Mouse (Mus musculus) kidney, postnatal 0 days (tissue): ENCODE data around the gene Gpr107. TPM values are rescaled to one million over a fixed set of nuclear protein-coding genes. Genes with fewer than 3 reads are reported as not detected.

Source experiments
- ATAC-seq: fragments of 200-750 bp; cut with Nextera tagmentation; replicated peaks from 2 replicates; pipeline ENCODE4 v1.8.0; 2017; ENCODE audit warnings: low read depth, moderate number of reproducible peaks, moderate TSS enrichment, moderate library complexity; ENCODE audit not compliant: low FRiP score
- DNase-seq: peaks from one replicate; pipeline ENCODE4 v3.0.0-alpha.2; 2016; ENCODE audit warnings: low spot score
- H3K27ac ChIP-seq: fragments of 300-500 bp; sonication (generic); 2 replicates; pipeline ENCODE4 v1.5.1; 2014; ENCODE audit warnings: mild to moderate bottlenecking
- H3K27me3 ChIP-seq: fragments of 300-500 bp; sonication (generic); 2 replicates; pipeline ENCODE4 v1.6.1; 2014; ENCODE audit warnings: low read length, mixed read lengths; ENCODE audit not compliant: insufficient read depth
- H3K36me3 ChIP-seq: fragments of 300-500 bp; sonication (generic); 2 replicates; pipeline ENCODE4 v1.6.1; 2014; ENCODE audit warnings: low read length, mixed read lengths; ENCODE audit not compliant: insufficient read depth
- H3K4me1 ChIP-seq: fragments of 300-500 bp; sonication (generic); replicated peaks from 2 replicates; pipeline ENCODE4 v1.6.1; 2014; ENCODE audit warnings: antibody characterized with exemption, low read length, mixed read lengths; ENCODE audit not compliant: insufficient read depth
- H3K4me2 ChIP-seq: fragments of 300-500 bp; sonication (generic); 2 replicates; pipeline ENCODE4 v1.6.1; 2014; ENCODE audit warnings: mild to moderate bottlenecking, low read length, moderate library complexity, mixed read lengths
- H3K4me3 ChIP-seq: fragments of 300-500 bp; sonication (generic); replicated peaks from 2 replicates; pipeline ENCODE4 v1.5.1; 2014; ENCODE audit warnings: low read depth, low read length
- H3K9ac ChIP-seq: fragments of 300-500 bp; sonication (generic); 2 replicates; pipeline ENCODE4 v1.6.1; 2014; ENCODE audit warnings: low read depth, low read length
- H3K9me3 ChIP-seq: fragments of 300-500 bp; sonication (generic); replicated peaks from 2 replicates; pipeline ENCODE4 v1.6.1; 2016; ENCODE audit warnings: low read length, inconsistent platforms, mixed read lengths
- CTCF ChIP-seq: IDR thresholded peaks from 2 replicates; pipeline ENCODE4 v1.5.1; 2016; ENCODE audit warnings: antibody characterized with exemption, low read depth, mild to moderate bottlenecking, moderate library complexity
- WGBS: fragments of 180-500 bp; shearing (Covaris S2); extraction: QIAGEN DNeasy Blood & Tissue Kit; methylation state at CpG from one replicate; pipeline ENCODE4 v1.1.7; 2014; 5-methylcytosine and 5-hydroxymethylcytosine counted together
- polyA plus RNA-seq: library from polyadenylated mRNA; unstranded; fragments of >200 nt; fragmentation: Nextera tagmentation; extraction: Ambion mirVana; gene quantifications from 2 replicates; pipeline ENCODE4 v1.2.1, GENCODE M21; 2015

Gene Gpr107
- polyA plus RNA-seq, 1 experiment from 2014 or later: 32.3 TPM

- Histone ChIP-seq H3K9ac (no peak overlapping the region), H3K4me3 (no peak overlapping the region), H3K4me1 (no peaks in the 10 kb centered on the region), H3K9me3 (no peaks in the 10 kb centered on the region), H3K4me2 (no peak overlapping the region), H3K27me3 (no peaks in the 10 kb centered on the region), H3K27ac (no peak overlapping the region), H3K36me3 (peaks cover 65% of the 10 kb centered on the region)
- DNase-seq: no peak
- ATAC-seq: no peak
- WGBS: 94% methylated on average over 3 of the region's 3 CpGs
- TF ChIP-seq CTCF: no peak
These were observed 37.5 kb downstream of the Gpr107 start for GRCm38 (mm10) chr2:31189654-31190053.

- 76% methylated on average over 8 of the region's 8 CpGs for WGBS
- Histone ChIP-seq H3K27me3 (no peaks in the 10 kb centered on the region), H3K27ac (no peak overlapping the region), H3K9me3 (no peaks in the 10 kb centered on the region), H3K36me3 (peaks cover 51% of the 10 kb centered on the region), H3K4me1 (no peaks in the 10 kb centered on the region), H3K9ac (no peak overlapping the region), H3K4me2 (no peak overlapping the region), H3K4me3 (no peak overlapping the region)
- no peak for DNase-seq
- no peak for ATAC-seq
- TF ChIP-seq CTCF: no peak
These were observed 39.6 kb downstream of the Gpr107 start for GRCm38 (mm10) chr2:31191765-31192164.

DNA sequence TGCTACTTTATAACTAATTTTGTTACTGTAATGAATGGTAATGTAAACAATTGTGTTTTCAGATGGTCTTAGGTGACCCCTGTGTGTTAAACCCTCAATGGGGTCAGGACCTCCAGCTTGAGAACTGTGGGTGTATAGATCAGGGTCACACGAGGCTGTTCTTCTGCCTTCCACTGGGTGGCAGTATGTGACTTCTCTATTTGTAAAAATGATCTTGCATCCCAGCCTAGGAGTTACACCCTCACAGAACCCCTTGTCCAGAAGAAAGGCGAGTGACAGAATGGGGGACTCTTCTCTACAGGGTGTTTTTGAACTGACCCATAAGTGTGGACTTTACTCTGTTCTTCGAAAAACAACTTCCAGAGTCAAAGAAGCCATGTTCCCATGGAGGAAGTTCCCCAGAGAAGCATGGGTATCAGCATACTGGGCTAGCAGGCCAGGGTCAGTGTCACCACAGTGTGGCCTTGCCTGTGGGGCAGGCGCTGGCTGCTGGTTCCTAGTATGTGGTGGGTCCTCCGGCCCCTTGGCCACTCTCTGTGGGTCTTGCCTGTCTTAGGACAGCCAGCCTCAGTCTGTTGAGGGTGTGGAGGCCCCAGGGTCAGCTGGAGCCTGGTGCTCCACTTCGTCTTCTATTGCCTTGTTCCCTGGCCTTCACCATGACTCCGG lies 42.4 kb downstream of the Gpr107 start:
- Histone ChIP-seq H3K27me3 (no peaks in the 10 kb centered on the region), H3K4me1 (no peaks in the 10 kb centered on the region), H3K4me3 (no peak overlapping the region), H3K4me2 (no peak overlapping the region), H3K27ac (no peak overlapping the region), H3K9me3 (no peaks in the 10 kb centered on the region), H3K36me3 (peaks cover 40% of the 10 kb centered on the region), H3K9ac (no peak overlapping the region)
- ATAC-seq (no peak), DNase-seq (peak; percentile 77)
- 69% methylated on average over 7 of the region's 7 CpGs for WGBS
- TF ChIP-seq CTCF: peak; percentile 86

- Histone ChIP-seq H3K36me3 (peaks cover 16% of the 10 kb centered on the region), H3K4me1 (peaks cover 6% of the 10 kb centered on the region; the same call in 1 of the 2 replicates), H3K9me3 (no peaks in the 10 kb centered on the region), H3K4me2 (no peak overlapping the region), H3K9ac (no peak overlapping the region), H3K27me3 (no peaks in the 10 kb centered on the region), H3K4me3 (no peak overlapping the region), H3K27ac (no peak overlapping the region)
- no peak for ATAC-seq
- WGBS: 93% methylated on average over 4 of the region's 4 CpGs
- no peak for TF ChIP-seq CTCF
- no peak for DNase-seq
These were observed 46.5 kb downstream of the Gpr107 start for GRCm38 (mm10) chr2:31198621-31199020.

DNA sequence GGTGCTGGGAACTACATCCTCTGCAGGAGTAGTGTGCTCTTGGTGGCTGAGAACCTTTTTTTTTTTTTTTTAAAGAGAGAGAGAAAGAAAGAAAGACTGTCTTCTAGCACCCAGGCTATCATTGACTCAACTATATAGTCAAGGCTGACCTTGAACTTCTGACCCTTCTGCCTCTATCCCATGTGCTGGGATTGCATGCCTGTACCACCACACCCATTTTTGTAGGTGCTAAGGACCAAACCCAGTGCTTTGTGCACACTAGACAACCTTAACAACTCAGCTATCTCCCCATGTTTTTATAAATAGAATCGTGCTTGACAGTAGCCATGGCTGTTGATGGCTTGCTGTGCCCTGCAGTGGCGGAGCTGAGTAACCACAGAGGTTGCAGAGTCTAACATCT lies 47.9 kb downstream of the Gpr107 start:
- Histone ChIP-seq H3K4me1 (peaks cover 6% of the 10 kb centered on the region; the same call in 1 of the 2 replicates), H3K27me3 (no peaks in the 10 kb centered on the region), H3K27ac (no peak overlapping the region), H3K36me3 (peaks cover 14% of the 10 kb centered on the region), H3K9ac (no peak overlapping the region), H3K4me3 (no peak overlapping the region), H3K4me2 (no peak overlapping the region), H3K9me3 (no peaks in the 10 kb centered on the region)
- ATAC-seq (no peak), DNase-seq (no peak)
- WGBS: 88% methylated on average over 2 of the region's 2 CpGs
- TF ChIP-seq CTCF: no peak

DNA sequence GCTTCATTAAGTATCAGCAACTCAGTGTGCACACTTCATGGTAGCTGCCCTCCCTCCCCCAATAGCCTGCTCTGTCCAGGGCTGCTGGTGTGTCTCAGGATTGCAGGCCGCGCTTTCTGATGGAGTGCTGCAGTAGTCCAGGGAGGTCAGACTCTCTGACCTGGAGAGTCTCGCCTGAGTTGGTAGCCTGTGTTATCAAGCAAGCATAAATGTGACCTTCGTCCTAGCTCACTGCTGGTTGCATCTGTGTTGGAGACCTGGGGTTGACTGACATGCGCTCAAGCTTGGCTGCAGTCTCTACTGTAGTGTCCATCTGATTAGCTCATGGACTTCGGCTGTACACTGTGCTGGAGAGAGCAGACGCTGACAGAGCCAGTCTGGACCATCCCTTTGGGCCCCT lies 49.7 kb downstream of the Gpr107 start:
- H3K36me3 ChIP-seq: peaks cover 13% of the 10 kb centered on the region
- ATAC-seq (peak; percentile 87), DNase-seq (peak; percentile 75)
- peaks cover 6% of the 10 kb centered on the region; the same call in 1 of the 2 replicates for H3K4me1 ChIP-seq
- TF ChIP-seq CTCF: peak; percentile 13; the same call in 1 of the 2 replicates
- H3K27me3 ChIP-seq: no peaks in the 10 kb centered on the region
- H3K4me2 ChIP-seq: no peak overlapping the region
- H3K9me3 ChIP-seq: no peaks in the 10 kb centered on the region
- H3K27ac ChIP-seq: peak overlapping the region; percentile 31
- 30% methylated on average over 7 of the region's 7 CpGs for WGBS
- H3K9ac ChIP-seq: no peak overlapping the region
- H3K4me3 ChIP-seq: no peak overlapping the region
